Mouse (Mus musculus) liver, embryonic 16.5 days (tissue): ENCODE results near the gene Bola1. TPM values are rescaled to one million over a fixed set of nuclear protein-coding genes. Genes with fewer than 3 reads are reported as not detected.
"Not testable (repeated sequence)": the region's sequence is repeated elsewhere in the genome, so short reads cannot be mapped to it uniquely, and the experiment has no call there.

ENCODE experiments used
- ATAC-seq: fragments of 200-750 bp; cut with Nextera tagmentation; 2 replicates; pipeline ENCODE4 v1.8.0; 2017; ENCODE audit warnings: low read depth, mild to moderate bottlenecking, moderate number of reproducible peaks, moderate library complexity
- H3K27ac ChIP-seq: fragments of 300-500 bp; sonication (generic); 2 replicates; pipeline ENCODE4 v1.5.1; 2014; ENCODE audit warnings: mild to moderate bottlenecking, low read length
- H3K27me3 ChIP-seq: fragments of 300-500 bp; sonication (generic); 2 replicates; pipeline ENCODE4 v1.6.1; 2014; ENCODE audit warnings: low read depth, low read length, mixed read lengths; ENCODE audit not compliant: control insufficient read depth, insufficient read depth
- H3K36me3 ChIP-seq: fragments of 300-500 bp; sonication (generic); 2 replicates; pipeline ENCODE4 v1.6.1; 2014; ENCODE audit warnings: mild to moderate bottlenecking; ENCODE audit not compliant: control insufficient read depth, insufficient read depth
- H3K4me1 ChIP-seq: fragments of 300-500 bp; sonication (generic); 2 replicates; pipeline ENCODE4 v1.6.1; 2014; ENCODE audit warnings: low read depth, low read length, mixed read lengths; ENCODE audit not compliant: control insufficient read depth
- H3K4me2 ChIP-seq: fragments of 300-500 bp; sonication (generic); 2 replicates; pipeline ENCODE4 v1.6.1; 2014; ENCODE audit warnings: low read depth, low read length, mixed read lengths
- H3K4me3 ChIP-seq: fragments of 300-500 bp; sonication (generic); 2 replicates; pipeline ENCODE4 v1.5.1; 2014; ENCODE audit warnings: low read depth, mild to moderate bottlenecking, low read length
- H3K9ac ChIP-seq: fragments of 300-500 bp; sonication (generic); 2 replicates; pipeline ENCODE4 v1.6.1; 2014; ENCODE audit warnings: low read depth, low read length
- H3K9me3 ChIP-seq: fragments of 300-500 bp; sonication (generic); replicated peaks from 2 replicates; pipeline ENCODE4 v1.6.1; 2016; ENCODE audit warnings: low read length; ENCODE audit not compliant: control insufficient read depth
- WGBS: fragments of 180-500 bp; shearing (Covaris S2); extraction: QIAGEN DNeasy Blood & Tissue Kit; methylation state at CpG from one replicate; pipeline ENCODE4 v1.1.7; 2014; ENCODE audit not compliant: insufficient replicate concordance; 5-methylcytosine and 5-hydroxymethylcytosine counted together
- polyA plus RNA-seq: library from polyadenylated mRNA; unstranded; fragments of >200 nt; fragmentation: Nextera tagmentation; extraction: Ambion mirVana; gene quantifications from 2 replicates; pipeline ENCODE4 v1.2.1, GENCODE M21; 2015

The Bola1 gene
- polyA plus RNA-seq, 1 experiment from 2014 or later, result 29.4 TPM

DNA sequence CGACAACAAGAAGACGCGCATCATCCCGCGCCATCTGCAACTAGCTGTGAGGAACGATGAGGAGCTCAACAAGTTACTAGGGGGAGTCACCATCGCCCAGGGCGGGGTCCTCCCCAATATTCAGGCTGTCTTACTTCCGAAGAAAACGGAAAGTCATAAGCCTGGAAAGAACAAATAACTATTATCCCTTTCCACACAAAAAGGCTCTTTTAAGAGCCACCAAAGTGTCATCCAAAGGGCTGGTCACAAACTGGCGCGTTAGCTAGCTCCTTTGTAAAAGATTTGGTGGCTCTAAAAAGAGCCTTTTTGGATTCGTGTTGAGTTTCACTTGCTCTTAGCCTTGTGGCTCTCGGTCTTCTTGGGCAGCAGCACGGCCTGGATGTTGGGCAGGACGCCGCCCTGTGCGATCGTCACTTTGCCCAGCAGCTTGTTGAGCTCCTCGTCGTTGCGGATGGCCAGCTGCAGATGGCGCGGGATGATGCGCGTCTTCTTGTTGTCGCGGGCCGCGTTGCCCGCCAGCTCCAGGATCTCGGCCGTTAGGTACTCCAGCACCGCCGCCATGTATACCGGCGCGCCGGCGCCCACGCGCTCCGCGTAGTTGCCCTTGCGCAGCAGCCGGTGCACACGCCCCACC lies 739 bp upstream of the Bola1 start:
- WGBS, result under 1% methylated on average over 27 of the region's 47 CpGs
- H3K36me3 ChIP-seq, H3K27me3 ChIP-seq, ATAC-seq, H3K9me3 ChIP-seq: not testable (repeated sequence)
- H3K27ac ChIP-seq, result peak overlapping the region; percentile 99
- H3K4me2 ChIP-seq, result peak overlapping the region; percentile 81
- H3K4me3 ChIP-seq, result peak overlapping the region; percentile 68
- peak overlapping the region; percentile 79 for H3K9ac ChIP-seq
- peaks cover 34% of the 10 kb centered on the region for H3K4me1 ChIP-seq

- Histone ChIP-seq H3K36me3 (no peaks in the 10 kb centered on the region), H3K9me3 (no peaks in the 10 kb centered on the region), H3K4me3 (peak overlapping the region; percentile 68), H3K27me3 (no peaks in the 10 kb centered on the region), H3K4me2 (peak overlapping the region; percentile 81), H3K27ac (peak overlapping the region; percentile 99), H3K9ac (peak overlapping the region; percentile 79), H3K4me1 (peaks cover 26% of the 10 kb centered on the region)
- no peak for ATAC-seq
- 0% methylated on average over 12 of the region's 12 CpGs for WGBS
Observed at GRCm38 (mm10) chr3:96219191-96219641, 293 bp downstream of the Bola1 start.

- Histone ChIP-seq H3K27me3 (no peaks in the 10 kb centered on the region), H3K9me3 (no peaks in the 10 kb centered on the region), H3K36me3 (no peaks in the 10 kb centered on the region), H3K4me3 (no peak overlapping the region), H3K27ac (no peak overlapping the region), H3K9ac (no peak overlapping the region), H3K4me1 (no peaks in the 10 kb centered on the region; the same call in 1 of the 2 replicates), H3K4me2 (no peak overlapping the region)
- 32% methylated on average over 15 of the region's 15 CpGs for whole genome bisulfite sequencing
- no peak for ATAC-seq
Observed at GRCm38 (mm10) chr3:96209242-96209641, 10.3 kb downstream of the Bola1 start.

GRCm38 (mm10) chr3:96207819-96208218 lies 11.7 kb downstream of the Bola1 start:
- no peak overlapping the region for H3K27ac ChIP-seq
- no peaks in the 10 kb centered on the region; the same call in 1 of the 2 replicates for H3K4me1 ChIP-seq
- H3K4me2 ChIP-seq, result no peak overlapping the region
- no peak overlapping the region for H3K4me3 ChIP-seq
- no peaks in the 10 kb centered on the region for H3K9me3 ChIP-seq
- no peaks in the 10 kb centered on the region for H3K27me3 ChIP-seq
- H3K36me3 ChIP-seq, result no peaks in the 10 kb centered on the region
- WGBS, result 64% methylated on average over 3 of the region's 3 CpGs
- no peak for ATAC-seq
- H3K9ac ChIP-seq, result no peak overlapping the region

- Histone ChIP-seq H3K4me1 (peaks cover 22% of the 10 kb centered on the region), H3K9me3 (no peaks in the 10 kb centered on the region), H3K27me3 (no peaks in the 10 kb centered on the region), H3K9ac (no peak overlapping the region), H3K36me3 (no peaks in the 10 kb centered on the region), H3K27ac (no peak overlapping the region), H3K4me3 (no peak overlapping the region), H3K4me2 (no peak overlapping the region)
- WGBS, result 48% methylated on average over 2 of the region's 2 CpGs
- no peak for ATAC-seq
Observed at GRCm38 (mm10) chr3:96199731-96200130, 19.8 kb downstream of the Bola1 start.

GRCm38 (mm10) chr3:96198601-96199251 lies 20.8 kb downstream of the Bola1 start:
- not testable (repeated sequence) for H3K9me3 ChIP-seq, ATAC-seq, H3K27ac ChIP-seq, H3K4me3 ChIP-seq, H3K36me3 ChIP-seq, H3K27me3 ChIP-seq, H3K4me2 ChIP-seq, H3K9ac ChIP-seq
- H3K4me1 ChIP-seq, result peaks cover 22% of the 10 kb centered on the region
- WGBS, result 7% methylated on average over 7 of the region's 8 CpGs

GRCm38 (mm10) chr3:96198181-96198580 lies 21.3 kb downstream of the Bola1 start:
- Histone ChIP-seq H3K36me3 (no peaks in the 10 kb centered on the region), H3K9ac (0 out of 2 replicates have a peak overlapping the region, but pooled peaks have one; percentile 89), H3K27me3 (peaks cover 3% of the 10 kb centered on the region), H3K27ac (peak overlapping the region; percentile 16; the same call in 1 of the 2 replicates), H3K4me1 (peaks cover 22% of the 10 kb centered on the region), H3K9me3 (no peaks in the 10 kb centered on the region), H3K4me2 (peak overlapping the region; percentile 99), H3K4me3 (peak overlapping the region; percentile 84)
- 6% methylated on average over 6 of the region's 6 CpGs for WGBS
- no peak for ATAC-seq

GRCm38 (mm10) chr3:96197129-96197749 lies 22.3 kb downstream of the Bola1 start:
- H3K27me3 ChIP-seq, result peaks cover 3% of the 10 kb centered on the region
- peak overlapping the region; percentile 99 for H3K4me2 ChIP-seq
- H3K4me1 ChIP-seq, result peaks cover 22% of the 10 kb centered on the region
- peak overlapping the region; percentile 92 for H3K27ac ChIP-seq
- ATAC-seq, result peak; percentile 91
- peak overlapping the region; percentile 89 for H3K9ac ChIP-seq
- H3K4me3 ChIP-seq, result peak overlapping the region; percentile 84
- WGBS, result under 1% methylated on average over 50 of the region's 50 CpGs
- no peaks in the 10 kb centered on the region for H3K36me3 ChIP-seq
- H3K9me3 ChIP-seq, result no peaks in the 10 kb centered on the region
